Mouse (Mus musculus) ZHBTc4 (cell line): ENCODE measurements around the gene Zbtb16.

ENCODE experiments used
- DNase-seq: peaks from one replicate; pipeline ENCODE4 v3.0.0-alpha.2; 2011; ENCODE audit warnings: low read depth, low spot score

Gene Zbtb16

GRCm38 (mm10) chr9:48730446-48730979, 105.5 kb downstream of the Zbtb16 start:
- no peak for DNase-seq

- DNase-seq = no peak
Measured at GRCm38 (mm10) chr9:48729471-48729870, 106.6 kb downstream of the Zbtb16 start.

- DNase-seq = no peak
Measured at GRCm38 (mm10) chr9:48728731-48729123, 107.3 kb downstream of the Zbtb16 start.

GRCm38 (mm10) chr9:48728083-48728730, 107.8 kb downstream of the Zbtb16 start:
- DNase-seq = no peak

GRCm38 (mm10) chr9:48726341-48726740, 109.7 kb downstream of the Zbtb16 start:
- DNase-seq = no peak

GRCm38 (mm10) chr9:48725918-48726317, 110.1 kb downstream of the Zbtb16 start:
- DNase-seq = no peak

GRCm38 (mm10) chr9:48725161-48725560, 110.9 kb downstream of the Zbtb16 start:
- DNase-seq = no peak

GRCm38 (mm10) chr9:48724733-48725132, 111.3 kb downstream of the Zbtb16 start:
- DNase-seq = no peak

GRCm38 (mm10) chr9:48723511-48724304, 112.3 kb downstream of the Zbtb16 start:
- DNase-seq = no peak

- DNase-seq = no peak
Measured at GRCm38 (mm10) chr9:48723025-48723424, 113.0 kb downstream of the Zbtb16 start.

- no peak for DNase-seq
Measured at GRCm38 (mm10) chr9:48722261-48722920, 113.6 kb downstream of the Zbtb16 start.

GRCm38 (mm10) chr9:48721655-48722054, 114.4 kb downstream of the Zbtb16 start:
- DNase-seq = no peak

GRCm38 (mm10) chr9:48721172-48721571, 114.8 kb downstream of the Zbtb16 start:
- no peak for DNase-seq

- DNase-seq = no peak
Measured at GRCm38 (mm10) chr9:48720251-48720963, 115.6 kb downstream of the Zbtb16 start.

GRCm38 (mm10) chr9:48719619-48720018, 116.4 kb downstream of the Zbtb16 start:
- DNase-seq = no peak

- no peak for DNase-seq
Measured at GRCm38 (mm10) chr9:48716549-48716948, 119.5 kb downstream of the Zbtb16 start.

GRCm38 (mm10) chr9:48715042-48715441, 121.0 kb downstream of the Zbtb16 start:
- DNase-seq = no peak

- no peak for DNase-seq
Measured at GRCm38 (mm10) chr9:48713779-48714178, 122.2 kb downstream of the Zbtb16 start.

GRCm38 (mm10) chr9:48712985-48713765, 122.8 kb downstream of the Zbtb16 start:
- peak; percentile 54 for DNase-seq

GRCm38 (mm10) chr9:48711826-48712225, 124.2 kb downstream of the Zbtb16 start:
- DNase-seq = no peak

GRCm38 (mm10) chr9:48711296-48711781, 124.7 kb downstream of the Zbtb16 start:
- no peak for DNase-seq
